Mouse (Mus musculus) forebrain, embryonic 15.5 days (tissue): Measurements from ENCODE around the gene Samd14. TPM values are rescaled to one million over a fixed set of nuclear protein-coding genes. Genes with fewer than 3 reads are reported as not detected.

Experiments used
- ATAC-seq: fragments of 200-750 bp; cut with Nextera tagmentation; replicated peaks from 2 replicates; pipeline ENCODE4 v1.8.0; 2017; ENCODE audit warnings: mild to moderate bottlenecking, moderate TSS enrichment, moderate library complexity
- H3K27ac ChIP-seq: fragments of 300-500 bp; sonication (generic); replicated peaks from 2 replicates; pipeline ENCODE4 v1.5.1; 2015; ENCODE audit warnings: mild to moderate bottlenecking, inconsistent platforms
- H3K27me3 ChIP-seq: fragments of 300-500 bp; sonication (generic); 2 replicates; pipeline ENCODE4 v1.6.1; 2015; ENCODE audit warnings: inconsistent platforms
- H3K36me3 ChIP-seq: fragments of 300-500 bp; sonication (generic); 2 replicates; pipeline ENCODE4 v1.6.1; 2015; ENCODE audit warnings: mild to moderate bottlenecking, inconsistent platforms
- H3K4me1 ChIP-seq: fragments of 300-500 bp; sonication (generic); 2 replicates; pipeline ENCODE4 v1.6.1; 2015; ENCODE audit warnings: inconsistent platforms
- H3K4me2 ChIP-seq: fragments of 300-500 bp; sonication (generic); replicated peaks from 2 replicates; pipeline ENCODE4 v1.6.1; 2015; ENCODE audit warnings: mild to moderate bottlenecking, inconsistent platforms
- H3K4me3 ChIP-seq: fragments of 300-500 bp; sonication (generic); 2 replicates; pipeline ENCODE4 v1.5.1; 2015; ENCODE audit warnings: mild to moderate bottlenecking, inconsistent platforms
- H3K9ac ChIP-seq: fragments of 300-500 bp; sonication (generic); replicated peaks from 2 replicates; pipeline ENCODE4 v1.6.1; 2015; ENCODE audit warnings: mild to moderate bottlenecking, inconsistent platforms
- H3K9me3 ChIP-seq: fragments of 300-500 bp; sonication (generic); 2 replicates; pipeline ENCODE4 v1.6.1; 2016; ENCODE audit warnings: inconsistent platforms
- WGBS: fragments of 180-500 bp; shearing (Covaris S2); methylation state at CpG from one replicate; pipeline ENCODE4 v1.1.7; 2015; ENCODE audit warnings: mixed read lengths; 5-methylcytosine and 5-hydroxymethylcytosine counted together
- polyA plus RNA-seq: library from polyadenylated mRNA; unstranded; fragments of >200 nt; fragmentation: Nextera tagmentation; extraction: Ambion mirVana; gene quantifications from 2 replicates; pipeline ENCODE4 v1.2.1, GENCODE M21; 2015

Gene Samd14
- polyA plus RNA-seq, 1 experiment from 2014 or later, result 123 TPM

GRCm38 (mm10) chr11:94990749-94991577 is 18.7 kb upstream of the Samd14 start, which contains the start of gene Ppp1r9b:
TSS of gene Ppp1r9b (plus strand) at chr11:94991035.
- peaks cover 67% of the 10 kb centered on the region for H3K4me1 ChIP-seq
- no peaks in the 10 kb centered on the region for H3K36me3 ChIP-seq
- WGBS, result under 1% methylated on average over 48 of the region's 69 CpGs
- peak within 1 kb of the TSS; percentile 96 for H3K4me2 ChIP-seq
- H3K9me3 ChIP-seq, result no peaks in the 10 kb centered on the region
- H3K27me3 ChIP-seq, result no peaks in the 10 kb centered on the region
- H3K4me3 ChIP-seq, result peak within 1 kb of the TSS; percentile 95
- peak within 1 kb of the TSS; percentile 97 for H3K9ac ChIP-seq
- peak within 1 kb of the TSS; percentile 96 for H3K27ac ChIP-seq
- ATAC-seq, result peak; percentile 83

- Histone ChIP-seq H3K27ac (peak overlapping the region; percentile 96), H3K9me3 (no peaks in the 10 kb centered on the region), H3K4me3 (peak overlapping the region; percentile 95), H3K27me3 (no peaks in the 10 kb centered on the region), H3K36me3 (peaks cover 7% of the 10 kb centered on the region), H3K4me1 (peaks cover 76% of the 10 kb centered on the region), H3K4me2 (peak overlapping the region; percentile 96), H3K9ac (peak overlapping the region; percentile 97)
- WGBS, result under 1% methylated on average over 99 of the region's 99 CpGs
- ATAC-seq, result no peak; the same call in 1 of the 2 replicates
Observed at GRCm38 (mm10) chr11:94991641-94992479, 17.8 kb upstream of the Samd14 start.

GRCm38 (mm10) chr11:94992480-94992753 is 17.3 kb upstream of the Samd14 start:
- 1% methylated on average over 20 of the region's 20 CpGs for WGBS

GRCm38 (mm10) chr11:94992754-94993606 is 16.7 kb upstream of the Samd14 start:
- 1% methylated on average over 22 of the region's 22 CpGs for WGBS
- no peaks in the 10 kb centered on the region for H3K27me3 ChIP-seq
- no peak for ATAC-seq
- peak overlapping the region; percentile 95 for H3K4me3 ChIP-seq
- peaks cover 81% of the 10 kb centered on the region for H3K4me1 ChIP-seq
- H3K9ac ChIP-seq, result peak overlapping the region; percentile 97
- H3K36me3 ChIP-seq, result peaks cover 17% of the 10 kb centered on the region
- peak overlapping the region; percentile 96 for H3K4me2 ChIP-seq
- H3K27ac ChIP-seq, result peak overlapping the region; percentile 96; the same call in 1 of the 2 replicates
- no peaks in the 10 kb centered on the region for H3K9me3 ChIP-seq

More at GRCm38 (mm10) chr11:94992480-94992753, 17.3 kb upstream of the Samd14 start:
- Histone ChIP-seq H3K27me3 (no peaks in the 10 kb centered on the region), H3K4me3 (peak overlapping the region; percentile 95), H3K9ac (peak overlapping the region; percentile 97), H3K27ac (peak overlapping the region; percentile 96; the same call in 1 of the 2 replicates), H3K9me3 (no peaks in the 10 kb centered on the region), H3K36me3 (peaks cover 11% of the 10 kb centered on the region), H3K4me2 (peak overlapping the region; percentile 96), H3K4me1 (peaks cover 75% of the 10 kb centered on the region)
- no peak for ATAC-seq

GRCm38 (mm10) chr11:94994208-94994814 is 15.4 kb upstream of the Samd14 start:
- Histone ChIP-seq H3K4me1 (peaks cover 81% of the 10 kb centered on the region), H3K4me3 (peak overlapping the region; percentile 95), H3K27me3 (no peaks in the 10 kb centered on the region), H3K9ac (peak overlapping the region; percentile 97), H3K27ac (no peak overlapping the region), H3K9me3 (no peaks in the 10 kb centered on the region), H3K4me2 (peak overlapping the region; percentile 96), H3K36me3 (peaks cover 26% of the 10 kb centered on the region)
- no peak for ATAC-seq
- 56% methylated on average over 10 of the region's 10 CpGs for WGBS

GRCm38 (mm10) chr11:94994947-94995772 is 14.5 kb upstream of the Samd14 start:
- Histone ChIP-seq H3K27ac (no peak overlapping the region), H3K36me3 (peaks cover 34% of the 10 kb centered on the region), H3K4me2 (peak overlapping the region; percentile 96), H3K9ac (peak overlapping the region; percentile 97; the same call in 1 of the 2 replicates), H3K27me3 (no peaks in the 10 kb centered on the region), H3K9me3 (no peaks in the 10 kb centered on the region), H3K4me1 (peaks cover 76% of the 10 kb centered on the region), H3K4me3 (peak overlapping the region; percentile 95)
- no peak for ATAC-seq
- WGBS, result 86% methylated on average over 11 of the region's 11 CpGs

- no peak for ATAC-seq
- Histone ChIP-seq H3K36me3 (peaks cover 41% of the 10 kb centered on the region), H3K9me3 (no peaks in the 10 kb centered on the region), H3K27ac (no peak overlapping the region), H3K9ac (0 out of 2 replicates have a peak overlapping the region, but pooled peaks have one; percentile 97), H3K4me1 (peaks cover 80% of the 10 kb centered on the region), H3K27me3 (no peaks in the 10 kb centered on the region), H3K4me2 (peak overlapping the region; percentile 96), H3K4me3 (no peak overlapping the region)
- WGBS, result 83% methylated on average over 8 of the region's 8 CpGs
Observed at GRCm38 (mm10) chr11:94996101-94996500, 13.6 kb upstream of the Samd14 start.

GRCm38 (mm10) chr11:94996984-94997383 is 12.7 kb upstream of the Samd14 start:
- no peak overlapping the region for H3K4me2 ChIP-seq
- 93% methylated on average over 6 of the region's 6 CpGs for WGBS
- no peak overlapping the region for H3K27ac ChIP-seq
- H3K27me3 ChIP-seq, result no peaks in the 10 kb centered on the region
- H3K4me1 ChIP-seq, result peaks cover 80% of the 10 kb centered on the region
- no peak for ATAC-seq
- H3K9me3 ChIP-seq, result no peaks in the 10 kb centered on the region
- H3K36me3 ChIP-seq, result peaks cover 48% of the 10 kb centered on the region
- no peak overlapping the region for H3K4me3 ChIP-seq
- H3K9ac ChIP-seq, result no peak overlapping the region

- H3K9ac ChIP-seq, result no peak overlapping the region
- no peaks in the 10 kb centered on the region for H3K9me3 ChIP-seq
- WGBS, result 60% methylated on average over 5 of the region's 5 CpGs
- H3K4me2 ChIP-seq, result no peak overlapping the region
- ATAC-seq, result no peak
- H3K36me3 ChIP-seq, result peaks cover 54% of the 10 kb centered on the region
- peaks cover 75% of the 10 kb centered on the region for H3K4me1 ChIP-seq
- no peak overlapping the region for H3K4me3 ChIP-seq
- peak overlapping the region; percentile 56 for H3K27ac ChIP-seq
- no peaks in the 10 kb centered on the region for H3K27me3 ChIP-seq
Observed at GRCm38 (mm10) chr11:94997596-94997995, 12.1 kb upstream of the Samd14 start.

- H3K9me3 ChIP-seq, result no peaks in the 10 kb centered on the region
- 0 out of 2 replicates have a peak overlapping the region, but pooled peaks have one; percentile 6 for H3K4me2 ChIP-seq
- H3K36me3 ChIP-seq, result peaks cover 59% of the 10 kb centered on the region
- no peaks in the 10 kb centered on the region for H3K27me3 ChIP-seq
- WGBS, result 61% methylated on average over 16 of the region's 16 CpGs
- peaks cover 70% of the 10 kb centered on the region for H3K4me1 ChIP-seq
- peak; percentile 39 for ATAC-seq
- H3K9ac ChIP-seq, result no peak overlapping the region
- peak overlapping the region; percentile 56 for H3K27ac ChIP-seq
- H3K4me3 ChIP-seq, result no peak overlapping the region
Observed at GRCm38 (mm10) chr11:94998041-94998531, 11.6 kb upstream of the Samd14 start.
